Mouse (Mus musculus) hindbrain, embryonic 14.5 days (tissue): ENCODE data around the gene Yap1. TPM values are rescaled to one million over a fixed set of nuclear protein-coding genes. Genes with fewer than 3 reads are reported as not detected.
"Not testable (repeated sequence)": the region's sequence is repeated elsewhere in the genome, so short reads cannot be mapped to it uniquely, and the experiment has no call there.

Source experiments
- ATAC-seq: fragments of 200-750 bp; cut with Nextera tagmentation; 2 replicates; pipeline ENCODE4 v1.8.0; 2017; ENCODE audit warnings: moderate number of reproducible peaks, mild to moderate bottlenecking, moderate TSS enrichment, moderate library complexity; ENCODE audit not compliant: low FRiP score
- DNase-seq: peaks from one replicate; pipeline ENCODE4 v3.0.0-alpha.2; 2015; ENCODE audit warnings: low spot score
- H3K27ac ChIP-seq: fragments of 300-500 bp; sonication (generic); 2 replicates; pipeline ENCODE4 v1.5.1; 2014; ENCODE audit warnings: mild to moderate bottlenecking, moderate library complexity
- H3K27me3 ChIP-seq: fragments of 300-500 bp; sonication (generic); 2 replicates; pipeline ENCODE4 v1.6.1; 2014; ENCODE audit warnings: mild to moderate bottlenecking, low read length, mixed read lengths; ENCODE audit not compliant: control insufficient read depth, insufficient read depth
- H3K36me3 ChIP-seq: fragments of 300-500 bp; sonication (generic); replicated peaks from 2 replicates; pipeline ENCODE4 v1.6.1; 2014; ENCODE audit not compliant: control insufficient read depth, insufficient read depth
- H3K4me1 ChIP-seq: fragments of 300-500 bp; sonication (generic); replicated peaks from 2 replicates; pipeline ENCODE4 v1.6.1; 2014; ENCODE audit warnings: antibody characterized with exemption, low read length, mixed read lengths; ENCODE audit not compliant: control insufficient read depth, insufficient read depth
- H3K4me2 ChIP-seq: fragments of 300-500 bp; sonication (generic); replicated peaks from 2 replicates; pipeline ENCODE4 v1.6.1; 2014; ENCODE audit warnings: mild to moderate bottlenecking, moderate library complexity
- H3K4me3 ChIP-seq: fragments of 300-500 bp; sonication (generic); replicated peaks from 2 replicates; pipeline ENCODE4 v1.5.1; 2014; ENCODE audit warnings: mild to moderate bottlenecking, low read length
- H3K9ac ChIP-seq: fragments of 300-500 bp; sonication (generic); 2 replicates; pipeline ENCODE4 v1.6.1; 2014
- H3K9me3 ChIP-seq: fragments of 300-500 bp; sonication (generic); 2 replicates; pipeline ENCODE4 v1.6.1; 2016; ENCODE audit warnings: low read length; ENCODE audit not compliant: control insufficient read depth
- WGBS: fragments of 180-500 bp; shearing (Covaris S2); extraction: QIAGEN DNeasy Blood & Tissue Kit; methylation state at CpG from one replicate; pipeline ENCODE4 v1.1.7; 2014; 5-methylcytosine and 5-hydroxymethylcytosine counted together
- polyA plus RNA-seq: library from polyadenylated mRNA; unstranded; fragments of >200 nt; fragmentation: Nextera tagmentation; extraction: Ambion mirVana; gene quantifications from 2 replicates; pipeline ENCODE4 v1.2.1, GENCODE M21; 2014

Gene Yap1
- polyA plus RNA-seq, 1 experiment from 2014 or later = 10.1 TPM

DNA sequence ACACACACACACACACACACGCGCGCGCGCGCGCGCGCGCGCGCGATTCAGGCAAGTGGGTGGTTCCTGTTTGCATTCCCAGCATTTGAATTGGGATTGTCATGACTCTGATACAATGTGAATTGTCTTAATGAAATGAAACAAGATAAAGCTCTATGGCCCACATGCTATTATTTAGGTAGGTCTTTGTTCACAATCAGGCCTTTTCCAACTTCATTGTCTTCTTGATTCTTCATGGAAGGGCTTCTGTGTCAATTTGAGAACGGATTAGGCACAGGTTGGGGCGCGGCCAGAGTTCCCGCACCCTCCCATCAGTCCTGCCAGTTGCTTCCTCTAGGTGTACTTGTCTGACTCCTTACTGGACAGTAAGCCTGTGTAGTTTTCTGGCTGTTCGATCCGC lies 90.4 kb downstream of the Yap1 start:
- Histone ChIP-seq H3K4me1 (no peaks in the 10 kb centered on the region), H3K4me3 (peak overlapping the region; percentile 25), H3K36me3 (no peaks in the 10 kb centered on the region), H3K4me2 (peak overlapping the region; percentile 59), H3K27me3 (no peaks in the 10 kb centered on the region), H3K27ac (no peak overlapping the region), H3K9me3 (no peaks in the 10 kb centered on the region), H3K9ac (peak overlapping the region; percentile 49)
- ATAC-seq (peak; percentile 54; the same call in 1 of the 2 replicates), DNase-seq (no peak)
- WGBS = 51% methylated on average over 19 of the region's 19 CpGs

DNA sequence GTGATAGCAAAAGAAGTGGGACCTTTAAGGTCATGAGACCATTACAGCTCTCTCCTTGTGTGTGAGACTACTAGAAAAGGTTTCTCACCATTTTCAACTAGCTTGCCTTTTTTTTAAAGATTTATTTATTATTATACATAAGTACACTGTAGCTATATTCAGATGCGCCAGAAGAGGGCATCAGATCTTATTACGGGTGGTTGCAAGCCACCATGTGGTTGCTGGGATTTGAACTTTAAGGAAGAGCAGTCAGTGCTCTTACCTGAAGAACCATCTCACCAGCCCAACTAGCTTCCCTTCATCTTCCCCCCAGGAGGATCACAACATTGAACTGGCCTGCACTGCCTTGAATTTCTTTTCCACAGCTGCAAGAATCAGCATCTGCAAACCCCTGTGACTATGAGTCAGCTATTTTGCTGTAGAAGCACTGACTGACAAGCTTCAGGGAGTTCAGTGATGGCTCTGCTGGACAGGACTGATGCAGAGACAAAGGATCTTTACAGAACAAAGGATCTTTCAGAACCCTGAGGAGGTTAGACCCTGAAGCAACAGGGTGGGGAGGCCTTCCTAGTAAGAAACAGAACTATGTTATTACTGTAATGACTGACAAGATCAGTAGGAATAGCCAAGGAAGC lies 96.9 kb downstream of the Yap1 start:
- H3K4me1 ChIP-seq = no peaks in the 10 kb centered on the region
- H3K9ac ChIP-seq = no peak overlapping the region
- H3K9me3 ChIP-seq = no peaks in the 10 kb centered on the region
- no peak overlapping the region for H3K27ac ChIP-seq
- no peak overlapping the region for H3K4me3 ChIP-seq
- no peak for DNase-seq
- no peak overlapping the region for H3K4me2 ChIP-seq
- WGBS = 87% methylated on average over 2 of the region's 2 CpGs
- H3K36me3 ChIP-seq = no peaks in the 10 kb centered on the region
- no peaks in the 10 kb centered on the region for H3K27me3 ChIP-seq
- no peak for ATAC-seq

DNA sequence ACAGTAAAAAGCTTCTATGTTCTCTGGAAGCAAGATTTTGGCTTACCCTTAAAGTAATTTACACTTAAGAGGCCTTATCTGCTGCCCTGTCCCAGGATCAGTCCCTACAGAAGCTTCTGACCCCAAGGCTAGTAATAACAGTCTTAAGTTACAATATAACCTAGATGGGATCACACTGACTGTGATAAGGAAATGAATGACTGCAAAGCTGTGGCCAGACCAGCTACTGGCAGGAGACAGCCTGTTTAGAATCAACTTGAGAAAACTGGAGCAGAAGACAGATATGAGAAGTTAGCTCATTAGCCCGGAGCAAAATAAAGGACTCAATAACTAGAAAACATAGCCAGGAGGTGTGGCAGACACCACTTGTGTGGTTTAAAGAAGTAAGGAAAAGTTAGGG lies 97.8 kb downstream of the Yap1 start:
- Histone ChIP-seq H3K36me3 (no peaks in the 10 kb centered on the region), H3K27me3 (no peaks in the 10 kb centered on the region), H3K9me3 (no peaks in the 10 kb centered on the region), H3K4me3 (no peak overlapping the region), H3K9ac (no peak overlapping the region), H3K27ac (no peak overlapping the region), H3K4me2 (no peak overlapping the region), H3K4me1 (no peaks in the 10 kb centered on the region)
- no peak for DNase-seq
- ATAC-seq = no peak
- WGBS = 88% methylated on average over 1 of the region's 1 CpGs

DNA sequence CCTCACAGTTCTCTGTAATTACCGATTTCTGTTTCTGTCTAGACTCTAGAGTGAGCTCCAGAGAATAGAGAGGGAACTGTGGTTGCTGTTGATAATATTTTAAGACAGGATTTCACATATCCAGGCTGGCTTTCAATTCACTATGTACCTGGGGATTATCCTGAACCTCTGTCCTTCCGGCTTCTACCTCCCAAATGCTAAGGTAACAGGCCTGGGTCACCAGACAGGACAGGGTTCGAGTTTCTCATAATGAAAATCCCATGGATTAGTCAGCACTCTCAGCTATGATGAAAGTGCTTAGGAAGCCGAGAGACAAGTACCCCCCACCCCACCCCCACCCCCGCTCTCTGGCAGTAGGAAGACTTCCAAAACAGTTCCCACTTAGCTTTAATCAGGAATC lies 100.6 kb downstream of the Yap1 start:
- H3K36me3 ChIP-seq = no peaks in the 10 kb centered on the region
- H3K4me1 ChIP-seq = no peaks in the 10 kb centered on the region
- no peak overlapping the region for H3K4me2 ChIP-seq
- DNase-seq = no peak
- no peak for ATAC-seq
- H3K27me3 ChIP-seq = no peaks in the 10 kb centered on the region
- H3K4me3 ChIP-seq = no peak overlapping the region
- no peak overlapping the region for H3K9ac ChIP-seq
- 80% methylated on average over 5 of the region's 5 CpGs for WGBS
- no peak overlapping the region for H3K27ac ChIP-seq
- no peaks in the 10 kb centered on the region for H3K9me3 ChIP-seq

DNA sequence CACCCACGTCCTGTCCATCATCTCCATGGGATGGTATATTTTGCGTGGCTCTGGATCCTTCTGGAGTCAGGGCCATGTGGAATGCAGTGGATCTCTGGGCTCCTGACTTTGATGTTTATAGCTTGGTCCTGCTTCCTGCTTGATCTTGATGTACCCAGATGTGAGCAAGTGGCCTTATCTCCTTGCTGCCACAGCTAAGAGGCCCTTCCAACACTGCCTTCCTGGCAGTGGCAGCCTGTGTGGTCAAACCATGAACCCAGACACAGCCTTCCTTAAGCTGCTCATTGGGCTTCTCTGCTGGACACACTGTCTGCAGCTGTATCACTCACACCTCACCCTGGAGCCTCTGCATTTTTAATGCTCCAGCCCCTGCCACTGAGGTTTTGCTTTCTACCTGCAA lies 101.1 kb downstream of the Yap1 start:
- no peak overlapping the region for H3K4me3 ChIP-seq
- H3K27me3 ChIP-seq = no peaks in the 10 kb centered on the region
- H3K9me3 ChIP-seq = no peaks in the 10 kb centered on the region
- no peak for DNase-seq
- H3K27ac ChIP-seq = no peak overlapping the region
- no peak for ATAC-seq
- no peaks in the 10 kb centered on the region for H3K4me1 ChIP-seq
- H3K4me2 ChIP-seq = no peak overlapping the region
- no peaks in the 10 kb centered on the region for H3K36me3 ChIP-seq
- WGBS = 86% methylated on average over 2 of the region's 2 CpGs
- H3K9ac ChIP-seq = no peak overlapping the region

DNA sequence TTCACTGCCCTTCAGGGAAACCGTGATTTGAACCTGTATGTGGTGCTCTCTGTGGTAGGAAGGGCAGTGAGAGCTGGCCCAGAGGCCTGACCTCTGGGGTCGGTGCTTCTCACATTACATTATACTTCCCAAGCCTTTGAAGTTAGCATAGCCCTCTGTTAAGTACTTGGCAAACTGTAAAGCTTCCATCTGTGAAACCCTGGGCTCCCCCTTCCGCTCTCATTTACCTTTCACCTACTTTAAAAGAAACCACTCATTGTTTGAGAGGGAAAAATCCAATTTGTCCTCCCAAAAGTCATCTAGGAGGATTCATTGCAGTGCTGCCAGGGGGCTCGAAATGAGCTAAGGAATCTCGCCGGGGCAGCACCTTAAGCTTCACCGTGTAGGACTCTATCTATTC lies 102.1 kb downstream of the Yap1 start:
- no peak overlapping the region for H3K9ac ChIP-seq
- no peaks in the 10 kb centered on the region for H3K36me3 ChIP-seq
- no peak for ATAC-seq
- H3K4me2 ChIP-seq = no peak overlapping the region
- DNase-seq = no peak
- WGBS = 56% methylated on average over 7 of the region's 7 CpGs
- no peaks in the 10 kb centered on the region for H3K4me1 ChIP-seq
- H3K27me3 ChIP-seq = no peaks in the 10 kb centered on the region
- no peak overlapping the region for H3K4me3 ChIP-seq
- no peak overlapping the region for H3K27ac ChIP-seq
- H3K9me3 ChIP-seq = no peaks in the 10 kb centered on the region

DNA sequence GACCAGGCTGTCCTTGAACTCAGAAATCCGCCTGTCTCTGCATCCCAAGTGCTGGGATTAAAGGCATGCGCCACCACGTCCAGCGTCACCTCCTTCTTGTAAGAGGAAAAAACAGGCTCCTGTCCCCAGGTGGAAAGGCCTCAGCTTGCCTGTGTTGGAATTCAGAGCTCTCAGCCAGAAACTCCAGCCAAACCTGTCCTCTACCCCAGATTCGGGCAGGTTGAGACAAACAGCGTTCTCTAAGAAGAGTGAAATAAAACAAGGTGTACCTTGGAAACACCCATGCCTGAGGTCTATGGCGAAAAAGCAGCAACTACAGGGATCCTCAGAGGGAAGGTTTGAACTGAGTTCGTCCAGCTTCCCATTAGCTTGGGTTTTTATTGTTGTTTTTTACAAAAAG lies 103.4 kb downstream of the Yap1 start:
- no peaks in the 10 kb centered on the region for H3K4me1 ChIP-seq
- no peak overlapping the region for H3K4me3 ChIP-seq
- H3K4me2 ChIP-seq = no peak overlapping the region
- H3K9ac ChIP-seq = no peak overlapping the region
- no peaks in the 10 kb centered on the region for H3K9me3 ChIP-seq
- 95% methylated on average over 8 of the region's 8 CpGs for WGBS
- H3K27me3 ChIP-seq = no peaks in the 10 kb centered on the region
- ATAC-seq = no peak
- H3K27ac ChIP-seq = no peak overlapping the region
- no peaks in the 10 kb centered on the region for H3K36me3 ChIP-seq
- DNase-seq = no peak

DNA sequence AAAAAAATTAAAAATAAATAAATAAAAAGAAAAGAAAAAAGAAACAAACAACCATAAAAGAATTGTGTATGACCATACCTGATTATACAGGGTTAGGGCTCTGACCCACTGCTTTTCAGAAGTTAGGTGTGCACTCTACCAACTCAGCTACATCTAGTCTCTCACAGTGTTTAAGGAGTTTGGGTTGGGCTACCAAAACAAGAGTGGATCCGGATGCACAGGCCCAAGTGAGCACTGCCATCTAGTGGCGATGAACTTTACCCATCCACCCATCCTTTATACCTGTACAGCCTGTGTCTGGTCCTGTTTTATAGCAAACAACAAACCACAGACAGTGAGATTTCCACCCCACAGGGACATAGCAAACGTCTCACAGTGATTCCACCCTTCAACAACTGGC lies 106.9 kb downstream of the Yap1 start:
- no peak overlapping the region for H3K9ac ChIP-seq
- no peak overlapping the region for H3K27ac ChIP-seq
- WGBS = 3% methylated on average over 3 of the region's 3 CpGs
- ATAC-seq = peak; percentile 80; the same call in 1 of the 2 replicates
- no peaks in the 10 kb centered on the region for H3K4me1 ChIP-seq
- no peak overlapping the region for H3K4me2 ChIP-seq
- H3K27me3 ChIP-seq = no peaks in the 10 kb centered on the region
- no peaks in the 10 kb centered on the region for H3K36me3 ChIP-seq
- DNase-seq = peak; percentile 78
- H3K9me3 ChIP-seq = no peaks in the 10 kb centered on the region
- no peak overlapping the region for H3K4me3 ChIP-seq

DNA sequence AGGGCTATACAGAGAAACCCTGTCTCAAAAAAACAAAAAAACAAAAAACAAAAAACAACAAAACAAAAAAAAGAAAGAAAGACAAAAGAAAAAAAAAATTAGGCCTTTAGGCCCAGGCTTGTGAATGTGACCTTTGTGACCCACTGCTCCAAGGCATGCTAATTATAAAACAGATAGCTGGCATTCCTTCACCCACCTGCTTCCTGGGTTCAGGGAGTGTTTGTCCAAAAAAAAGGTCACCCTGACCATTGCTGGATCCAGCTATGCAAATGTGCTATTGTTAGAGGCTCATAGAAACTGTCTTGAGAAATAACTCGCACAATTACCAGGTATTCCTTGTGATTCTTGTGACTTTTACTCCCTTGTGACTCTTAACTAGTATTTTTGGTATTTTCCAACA lies 112.6 kb downstream of the Yap1 start:
- ATAC-seq, H3K4me1 ChIP-seq, H3K4me2 ChIP-seq, DNase-seq, H3K4me3 ChIP-seq, H3K9me3 ChIP-seq, H3K36me3 ChIP-seq, H3K27me3 ChIP-seq, H3K9ac ChIP-seq, H3K27ac ChIP-seq: not testable (repeated sequence)
- WGBS = 100% methylated on average over 1 of the region's 1 CpGs

DNA sequence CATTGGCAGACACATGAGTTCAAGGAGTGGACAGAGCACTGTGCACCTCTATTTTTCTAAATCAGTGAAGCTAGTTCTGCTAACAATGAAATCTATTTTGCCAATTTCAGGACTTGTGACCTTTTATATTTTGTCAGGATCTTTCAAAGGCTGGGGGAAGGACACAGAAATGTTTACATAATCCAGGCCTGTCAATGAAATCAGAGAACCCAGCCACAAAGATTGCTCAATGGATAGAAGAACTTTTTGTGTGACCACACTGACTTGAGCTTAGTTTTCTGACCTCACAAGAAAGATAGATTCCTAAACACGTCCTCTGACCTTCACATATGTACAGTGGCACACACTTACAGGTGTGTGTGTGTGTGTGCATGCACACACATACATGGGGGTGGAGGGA lies 113.2 kb downstream of the Yap1 start:
- ATAC-seq (no peak), DNase-seq (no peak)
- no peak overlapping the region for H3K4me3 ChIP-seq
- no peaks in the 10 kb centered on the region for H3K36me3 ChIP-seq
- WGBS = 74% methylated on average over 1 of the region's 1 CpGs
- H3K4me2 ChIP-seq = no peak overlapping the region
- H3K27me3 ChIP-seq = no peaks in the 10 kb centered on the region
- H3K4me1 ChIP-seq = no peaks in the 10 kb centered on the region
- H3K9ac ChIP-seq = no peak overlapping the region
- no peaks in the 10 kb centered on the region for H3K9me3 ChIP-seq
- H3K27ac ChIP-seq = no peak overlapping the region
